Mouse (Mus musculus): ENCODE measurements at regions not wholly inside any gene's neighbourhood (a gene's known extent, or its start where the extent isn't known, plus 50 kb on each side); places are given as distances from the start of the nearest gene placed in this dataset.

GRCm38 (mm10) chr8:113141131-113141530 is 494.3 kb upstream of the Mon1b start:
- Histone ChIP-seq H3K4me2 (ENCODE audit: low read depth, low read length) (no peak overlapping the region), H3K4me3 (ENCODE audit: low read length) (no peak overlapping the region), H3K9ac (replicated peaks; ENCODE audit: low read length) (no peak overlapping the region), H3K27me3 (ENCODE audit: insufficient read depth, low read length) (no peaks in the 10 kb centered on the region), H3K27ac (no peak overlapping the region), H3K9me3 (ENCODE audit: low read length) (peaks cover 3% of the 10 kb centered on the region; the same call in 1 of the 2 replicates), H3K36me3 (ENCODE audit: insufficient read depth, low read length) (no peaks in the 10 kb centered on the region), H3K4me1 (ENCODE audit: insufficient read depth, low read length) (no peaks in the 10 kb centered on the region; the same call in 1 of the 2 replicates)
- DNase-seq (ENCODE audit: low spot score) (no peak), ATAC-seq (no peak)
- 88% methylated on average over 1 of the region's 1 CpGs for WGBS
- TF ChIP-seq CTCF (IDR thresholded peaks at IDR 0.05; ENCODE audit: low read depth), result no peak

GRCm38 (mm10) chr8:113176591-113176990 is 458.8 kb upstream of the Mon1b start:
- WGBS, result 26% methylated on average over 1 of the region's 1 CpGs
- ATAC-seq, result no peak
- DNase-seq (ENCODE audit: low spot score), result no peak
- Histone ChIP-seq H3K4me3 (ENCODE audit: low read length) (no peak overlapping the region), H3K9me3 (ENCODE audit: low read length) (no peaks in the 10 kb centered on the region), H3K4me1 (ENCODE audit: insufficient read depth, low read length) (no peaks in the 10 kb centered on the region), H3K27me3 (ENCODE audit: insufficient read depth, low read length) (no peaks in the 10 kb centered on the region), H3K27ac (no peak overlapping the region), H3K9ac (replicated peaks; ENCODE audit: low read length) (no peak overlapping the region), H3K4me2 (ENCODE audit: low read depth, low read length) (no peak overlapping the region), H3K36me3 (ENCODE audit: insufficient read depth, low read length) (no peaks in the 10 kb centered on the region)
- no peak for TF ChIP-seq CTCF (IDR thresholded peaks at IDR 0.05; ENCODE audit: low read depth)

- ATAC-seq, result no peak
Measured at GRCm38 (mm10) chr8:113183186-113183585, 452.2 kb upstream of the Mon1b start.

DNA sequence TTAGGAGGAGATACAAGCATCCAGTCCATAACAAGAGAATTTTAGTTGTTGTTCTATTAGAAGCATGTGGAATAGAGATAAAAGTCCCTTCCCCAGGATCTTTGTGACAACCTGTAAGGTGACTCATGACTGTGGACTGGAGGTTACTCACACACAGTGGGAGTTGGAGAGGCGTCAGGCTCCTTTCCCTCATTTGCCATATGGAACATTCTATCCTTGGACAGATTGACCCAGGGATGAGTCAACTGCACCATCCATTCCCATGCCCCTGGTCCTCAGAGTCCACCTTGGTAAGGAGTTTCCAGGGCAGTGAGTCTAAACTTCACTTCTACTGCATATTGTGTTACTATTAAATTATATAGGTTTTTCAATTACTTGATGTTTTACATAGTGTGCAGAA is 444.9 kb upstream of the Mon1b start:
- no peak overlapping the region for H3K4me2 ChIP-seq (ENCODE audit: low read depth, low read length)
- WGBS, result 75% methylated on average over 1 of the region's 1 CpGs
- H3K27ac ChIP-seq, result no peak overlapping the region
- H3K27me3 ChIP-seq (ENCODE audit: insufficient read depth, low read length), result no peaks in the 10 kb centered on the region
- DNase-seq (ENCODE audit: low spot score), result no peak
- TF ChIP-seq CTCF (IDR thresholded peaks at IDR 0.05; ENCODE audit: low read depth), result no peak
- H3K9me3 ChIP-seq (ENCODE audit: low read length), result no peaks in the 10 kb centered on the region
- no peak for ATAC-seq
- H3K4me1 ChIP-seq (ENCODE audit: insufficient read depth, low read length), result no peaks in the 10 kb centered on the region
- no peak overlapping the region for H3K4me3 ChIP-seq (ENCODE audit: low read length)
- no peaks in the 10 kb centered on the region for H3K36me3 ChIP-seq (ENCODE audit: insufficient read depth, low read length)
- no peak overlapping the region for H3K9ac ChIP-seq (replicated peaks; ENCODE audit: low read length)

More at GRCm38 (mm10) chr8:113183186-113183585, 452.2 kb upstream of the Mon1b start:
- no peaks in the 10 kb centered on the region for H3K36me3 ChIP-seq (ENCODE audit: insufficient read depth, low read length)
- no peaks in the 10 kb centered on the region for H3K4me1 ChIP-seq (ENCODE audit: insufficient read depth, low read length)
- TF ChIP-seq CTCF (IDR thresholded peaks at IDR 0.05; ENCODE audit: low read depth), result no peak
- H3K9ac ChIP-seq (replicated peaks; ENCODE audit: low read length), result no peak overlapping the region
- no peak overlapping the region for H3K4me3 ChIP-seq (ENCODE audit: low read length)
- DNase-seq (ENCODE audit: low spot score), result no peak
- H3K27ac ChIP-seq, result no peak overlapping the region
- 19% methylated on average over 2 of the region's 2 CpGs for WGBS
- H3K27me3 ChIP-seq (ENCODE audit: insufficient read depth, low read length), result no peaks in the 10 kb centered on the region
- no peaks in the 10 kb centered on the region for H3K9me3 ChIP-seq (ENCODE audit: low read length)
- H3K4me2 ChIP-seq (ENCODE audit: low read depth, low read length), result no peak overlapping the region

DNA sequence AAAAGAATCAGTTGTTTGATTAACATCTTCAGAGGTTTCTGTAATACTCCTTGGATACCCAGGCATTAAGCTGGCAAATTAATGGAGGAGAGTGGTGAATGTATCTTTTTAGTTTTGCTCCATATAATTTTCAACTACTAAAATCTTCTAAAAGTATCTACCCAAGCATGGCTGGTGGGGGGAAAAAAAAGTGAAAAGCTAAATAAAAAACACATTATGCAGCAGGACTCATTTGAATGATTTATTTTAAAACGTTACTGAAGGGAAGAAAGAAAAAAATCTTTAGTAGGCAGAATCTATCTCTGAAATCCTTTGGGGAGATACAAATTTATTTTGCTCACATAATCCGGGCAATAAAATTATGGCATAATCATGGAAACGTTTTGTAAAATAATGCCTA is 443.9 kb upstream of the Mon1b start:
- no peak for TF ChIP-seq CTCF (IDR thresholded peaks at IDR 0.05; ENCODE audit: low read depth)

More for the DNA sequence above, 443.9 kb upstream of the Mon1b start:
- H3K4me2 ChIP-seq (ENCODE audit: low read depth, low read length), result no peak overlapping the region
- no peak overlapping the region for H3K9ac ChIP-seq (replicated peaks; ENCODE audit: low read length)
- no peaks in the 10 kb centered on the region for H3K4me1 ChIP-seq (ENCODE audit: insufficient read depth, low read length)
- H3K9me3 ChIP-seq (ENCODE audit: low read length), result no peaks in the 10 kb centered on the region
- no peaks in the 10 kb centered on the region for H3K27me3 ChIP-seq (ENCODE audit: insufficient read depth, low read length)
- 65% methylated on average over 3 of the region's 3 CpGs for WGBS
- ATAC-seq, result no peak
- DNase-seq (ENCODE audit: low spot score), result no peak
- H3K4me3 ChIP-seq (ENCODE audit: low read length), result no peak overlapping the region
- no peak overlapping the region for H3K27ac ChIP-seq
- no peaks in the 10 kb centered on the region for H3K36me3 ChIP-seq (ENCODE audit: insufficient read depth, low read length)
